Mouse (Mus musculus) kidney, adult 9 months (tissue): ENCODE measurements around the gene Rwdd4a.

Source experiments
- DNase-seq: peaks from one replicate; pipeline ENCODE4 v3.0.0; 2022

Rwdd4a gene

GRCm38 (mm10) chr8:47590400-47590799 is 56.9 kb downstream of the Rwdd4a start:
- no peak for DNase-seq

GRCm38 (mm10) chr8:47600664-47601063 is 67.2 kb downstream of the Rwdd4a start:
- DNase-seq, result peak; percentile 33
